Mouse (Mus musculus) layer of hippocampus, postnatal 36 days (tissue): ENCODE data around the gene Rsbn1l. TPM values are rescaled to one million over a fixed set of nuclear protein-coding genes. Genes with fewer than 3 reads are reported as not detected.
"Not testable (repeated sequence)": the region's sequence is repeated elsewhere in the genome, so short reads cannot be mapped to it uniquely, and the experiment has no call there.

Experiments used
- DNase-seq, 2 experiments: peaks; one replicate each; pipeline ENCODE4 v3.0.0; 2022
- total RNA-seq, 2 experiments: library from RNA; stranded (reverse); gene quantifications; 2 replicates each; pipeline ENCODE4 v1.2.3; 2021

Gene Rsbn1l
- total RNA-seq, 2 experiments from 2014 or later = 19.9 to 21.1 TPM

- no peak for DNase-seq
These were observed 6.1 kb downstream of the Rsbn1l start for GRCm38 (mm10) chr5:20950093-20950492.

GRCm38 (mm10) chr5:20946906-20947305, 9.3 kb downstream of the Rsbn1l start:
- no peak for DNase-seq

GRCm38 (mm10) chr5:20944961-20945748, 11.0 kb downstream of the Rsbn1l start:
- no peak for DNase-seq

- DNase-seq = not testable (repeated sequence)
These were observed 12.4 kb downstream of the Rsbn1l start for GRCm38 (mm10) chr5:20943791-20944190.

- DNase-seq = no peak
These were observed 13.7 kb downstream of the Rsbn1l start for GRCm38 (mm10) chr5:20942523-20942922.

- DNase-seq = no peak
These were observed 15.0 kb downstream of the Rsbn1l start for GRCm38 (mm10) chr5:20941205-20941604.

GRCm38 (mm10) chr5:20940696-20941095, 15.5 kb downstream of the Rsbn1l start:
- DNase-seq = no peak

GRCm38 (mm10) chr5:20940040-20940571, 16.1 kb downstream of the Rsbn1l start:
- DNase-seq = no peak

GRCm38 (mm10) chr5:20938523-20938922, 17.7 kb downstream of the Rsbn1l start:
- DNase-seq = no peak

GRCm38 (mm10) chr5:20935934-20936333, 20.3 kb downstream of the Rsbn1l start:
- no peak for DNase-seq

GRCm38 (mm10) chr5:20932585-20932984, 23.6 kb downstream of the Rsbn1l start:
- no peak for DNase-seq

GRCm38 (mm10) chr5:20931300-20931699, 24.9 kb downstream of the Rsbn1l start:
- DNase-seq = no peak

- DNase-seq = no peak
These were observed 25.8 kb downstream of the Rsbn1l start for GRCm38 (mm10) chr5:20930430-20930829.

GRCm38 (mm10) chr5:20929669-20930151, 26.5 kb downstream of the Rsbn1l start:
- no peak for DNase-seq

GRCm38 (mm10) chr5:20925451-20925850, 30.7 kb downstream of the Rsbn1l start:
- DNase-seq = no peak

- DNase-seq = no peak
These were observed 31.6 kb downstream of the Rsbn1l start for GRCm38 (mm10) chr5:20924608-20925007.

GRCm38 (mm10) chr5:20919566-20919965, 36.6 kb downstream of the Rsbn1l start:
- DNase-seq = no peak

GRCm38 (mm10) chr5:20918967-20919366, 37.2 kb downstream of the Rsbn1l start:
- no peak for DNase-seq

GRCm38 (mm10) chr5:20913372-20914275, 42.6 kb downstream of the Rsbn1l start:
- peak; percentile 37 to 70 for DNase-seq

GRCm38 (mm10) chr5:20911741-20912140, 44.5 kb downstream of the Rsbn1l start:
- DNase-seq = no peak

GRCm38 (mm10) chr5:20906191-20906590, 50.0 kb downstream of the Rsbn1l start:
- DNase-seq = no peak

- no peak for DNase-seq
These were observed 50.8 kb downstream of the Rsbn1l start for GRCm38 (mm10) chr5:20905437-20905836.

GRCm38 (mm10) chr5:20904647-20905046, 51.6 kb downstream of the Rsbn1l start:
- DNase-seq = no peak
